Mouse (Mus musculus): ENCODE measurements around the gene Jazf1.

- TF ChIP-seq NELFE (IDR thresholded peaks at IDR 0.05; ENCODE audit: low read depth, low read length) (no peak), MAX (IDR thresholded peaks at IDR 0.05; ENCODE audit: low read length) (no peak), MYC (IDR thresholded peaks at IDR 0.05; ENCODE audit: low read depth, low read length) (no peak), MXI1 (IDR thresholded peaks at IDR 0.05; ENCODE audit: low read depth, low read length) (no peak), UBTF (IDR thresholded peaks at IDR 0.05; ENCODE audit: borderline replicate concordance, insufficient read depth, low read depth, low read length) (no peak), POLR2A (IDR thresholded peaks at IDR 0.05; ENCODE audit: control insufficient read depth in 1 of 2, insufficient read depth in 1 of 2, low read depth in 1 of 2, low read length in 2 of 2, poor library complexity in 1 of 2) (no peak), ZC3H11A (IDR thresholded peaks at IDR 0.05; ENCODE audit: low read depth, low read length) (no peak), ZNF384 (IDR thresholded peaks at IDR 0.05; ENCODE audit: low read depth, low read length) (no peak), CTCF (IDR thresholded peaks at IDR 0.05 in 2 of 3, conservative IDR thresholded peaks at IDR 0.05 in 1 of 3; ENCODE audit: control insufficient read depth in 1 of 3, insufficient read depth in 1 of 3, low read depth in 2 of 3, low read length in 3 of 3, poor library complexity in 1 of 3, severe bottlenecking in 1 of 3) (no peak), GATA1 (IDR thresholded peaks at IDR 0.05; ENCODE audit: low read depth, low read length) (no peak)
Observed at GRCm38 (mm10) chr6:52979503-52979902, 88.9 kb downstream of the Jazf1 start.
